Mouse (Mus musculus) heart, embryonic 11.5 days (tissue): Measurements from ENCODE around the gene Fsd2. TPM values are rescaled to one million over a fixed set of nuclear protein-coding genes. Genes with fewer than 3 reads are reported as not detected.

Experiments
- ATAC-seq: fragments of 200-750 bp; cut with Nextera tagmentation; replicated peaks from 2 replicates; pipeline ENCODE4 v1.8.0; 2017; ENCODE audit warnings: moderate library complexity; ENCODE audit not compliant: insufficient number of reproducible peaks, low FRiP score, low TSS enrichment
- H3K27ac ChIP-seq: fragments of 300-500 bp; sonication (generic); 2 replicates; pipeline ENCODE4 v1.5.1; 2014; ENCODE audit warnings: mild to moderate bottlenecking, low read depth, low read length
- H3K27me3 ChIP-seq: fragments of 300-500 bp; sonication (generic); 2 replicates; pipeline ENCODE4 v1.6.1; 2014; ENCODE audit warnings: mild to moderate bottlenecking, low read length, mixed read lengths; ENCODE audit not compliant: control insufficient read depth, insufficient read depth
- H3K36me3 ChIP-seq: fragments of 300-500 bp; sonication (generic); 2 replicates; pipeline ENCODE4 v1.6.1; 2014; ENCODE audit warnings: mild to moderate bottlenecking, low read length, moderate library complexity, mixed read lengths; ENCODE audit not compliant: control insufficient read depth, insufficient read depth
- H3K4me1 ChIP-seq: fragments of 300-500 bp; sonication (generic); 2 replicates; pipeline ENCODE4 v1.6.1; 2014; ENCODE audit warnings: low read length; ENCODE audit not compliant: control insufficient read depth, insufficient read depth
- H3K4me2 ChIP-seq: fragments of 300-500 bp; sonication (generic); 2 replicates; pipeline ENCODE4 v1.6.1; 2014; ENCODE audit warnings: mild to moderate bottlenecking, moderate library complexity
- H3K4me3 ChIP-seq: fragments of 300-500 bp; sonication (generic); 2 replicates; pipeline ENCODE4 v1.5.1; 2014; ENCODE audit warnings: low read depth, low read length
- H3K9ac ChIP-seq: fragments of 300-500 bp; sonication (generic); 2 replicates; pipeline ENCODE4 v1.6.1; 2014; ENCODE audit warnings: mild to moderate bottlenecking, low read depth, low read length, moderate library complexity
- H3K9me3 ChIP-seq: fragments of 300-500 bp; sonication (generic); replicated peaks from 2 replicates; pipeline ENCODE4 v1.6.1; 2016; ENCODE audit warnings: low read length; ENCODE audit not compliant: control insufficient read depth
- WGBS: fragments of 180-500 bp; shearing (Covaris S2); extraction: QIAGEN DNeasy Blood & Tissue Kit; methylation state at CpG from one replicate; pipeline ENCODE4 v1.1.7; 2014; ENCODE audit not compliant: insufficient replicate concordance; 5-methylcytosine and 5-hydroxymethylcytosine counted together
- polyA plus RNA-seq: library from polyadenylated mRNA; unstranded; fragments of >200 nt; fragmentation: Nextera tagmentation; extraction: Ambion mirVana; gene quantifications from 2 replicates; pipeline ENCODE4 v1.2.1, GENCODE M21; 2014

The Fsd2 gene
- polyA plus RNA-seq, 1 experiment from 2014 or later: 50.9 TPM

DNA sequence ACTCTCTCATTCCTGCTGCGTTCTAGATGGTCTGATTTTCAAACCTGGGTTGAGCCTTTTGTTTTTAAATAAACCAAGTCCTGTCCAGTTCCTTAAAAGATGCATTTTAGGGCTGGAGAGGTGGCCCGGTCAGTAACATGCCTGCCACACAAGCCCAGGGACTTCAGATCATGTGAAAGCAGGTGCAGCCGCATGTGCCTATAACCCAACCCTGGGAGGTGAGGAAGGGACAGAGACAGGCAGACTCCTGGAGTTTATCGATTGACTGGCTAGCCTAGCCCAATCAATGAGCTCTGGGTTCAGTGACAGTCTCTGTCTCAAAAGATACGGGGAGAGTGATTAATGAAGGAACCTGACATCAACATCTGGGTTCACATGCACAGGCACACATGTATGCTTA, 5.5 kb downstream of the Fsd2 start:
- Histone ChIP-seq H3K4me3 (no peak overlapping the region), H3K27ac (no peak overlapping the region), H3K4me2 (no peak overlapping the region), H3K36me3 (no peaks in the 10 kb centered on the region), H3K9me3 (no peaks in the 10 kb centered on the region), H3K27me3 (no peaks in the 10 kb centered on the region), H3K4me1 (peaks cover 26% of the 10 kb centered on the region), H3K9ac (no peak overlapping the region)
- no peak for ATAC-seq
- WGBS: 79% methylated on average over 5 of the region's 5 CpGs

DNA sequence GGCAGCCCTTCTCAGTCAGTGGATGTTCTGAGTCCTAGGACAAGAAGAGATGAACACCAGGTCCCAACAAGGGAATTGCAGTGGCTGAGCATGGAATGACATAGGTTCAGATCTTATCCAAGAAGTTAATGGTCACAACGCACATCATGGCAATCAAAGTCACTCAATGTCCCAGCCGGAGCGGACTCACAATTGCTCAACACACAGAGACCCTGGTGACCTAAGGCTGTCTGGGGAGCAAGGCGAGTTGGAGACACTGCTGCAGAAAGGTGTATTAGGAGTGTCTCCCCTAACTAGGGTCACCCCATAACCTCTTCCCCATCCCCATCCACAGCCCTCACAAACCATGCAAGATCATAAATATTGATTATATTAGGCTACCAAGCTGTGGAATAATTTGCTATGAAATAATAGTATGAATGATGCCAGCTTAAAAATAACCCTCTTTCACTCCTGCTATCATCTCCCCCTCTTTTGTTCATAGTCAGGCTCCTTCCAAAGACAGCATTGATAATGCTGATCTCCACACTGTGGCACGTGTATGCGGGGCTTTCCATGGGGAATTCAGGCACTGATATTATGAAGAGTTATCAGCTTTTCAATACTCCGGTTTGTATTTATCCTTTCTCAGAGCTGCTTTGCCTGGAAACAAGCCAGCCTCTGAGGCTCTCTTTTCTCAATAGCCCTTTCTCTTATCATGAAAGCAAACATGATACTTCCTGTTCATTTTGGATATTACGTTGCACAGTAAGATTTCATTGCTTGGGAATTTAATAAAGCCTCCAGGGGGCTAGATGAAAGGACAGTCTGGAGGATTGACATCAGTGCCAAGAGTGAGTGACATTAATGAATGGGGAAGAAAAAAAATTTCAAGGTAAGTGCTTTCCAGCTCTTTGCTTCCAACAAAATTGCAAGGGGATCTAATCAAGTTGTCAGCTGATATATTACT, 6.4 kb downstream of the Fsd2 start:
- Histone ChIP-seq H3K4me1 (peaks cover 26% of the 10 kb centered on the region), H3K9ac (no peak overlapping the region), H3K4me2 (no peak overlapping the region), H3K27ac (no peak overlapping the region), H3K4me3 (no peak overlapping the region), H3K36me3 (no peaks in the 10 kb centered on the region), H3K27me3 (no peaks in the 10 kb centered on the region), H3K9me3 (no peaks in the 10 kb centered on the region)
- 60% methylated on average over 8 of the region's 8 CpGs for WGBS
- no peak for ATAC-seq

GRCm38 (mm10) chr7:81559231-81559980, 7.3 kb downstream of the Fsd2 start:
- ATAC-seq: no peak
- H3K27ac ChIP-seq: no peak overlapping the region
- no peaks in the 10 kb centered on the region for H3K9me3 ChIP-seq
- H3K36me3 ChIP-seq: no peaks in the 10 kb centered on the region
- H3K4me3 ChIP-seq: no peak overlapping the region
- no peaks in the 10 kb centered on the region for H3K27me3 ChIP-seq
- H3K9ac ChIP-seq: no peak overlapping the region
- H3K4me2 ChIP-seq: no peak overlapping the region
- H3K4me1 ChIP-seq: peaks cover 26% of the 10 kb centered on the region
- WGBS: 80% methylated on average over 14 of the region's 14 CpGs

- no peak overlapping the region for H3K4me2 ChIP-seq
- no peaks in the 10 kb centered on the region for H3K27me3 ChIP-seq
- H3K4me3 ChIP-seq: no peak overlapping the region
- H3K36me3 ChIP-seq: no peaks in the 10 kb centered on the region
- H3K9ac ChIP-seq: no peak overlapping the region
- WGBS: 61% methylated on average over 4 of the region's 4 CpGs
- H3K27ac ChIP-seq: no peak overlapping the region
- ATAC-seq: no peak
- H3K9me3 ChIP-seq: no peaks in the 10 kb centered on the region
- peaks cover 14% of the 10 kb centered on the region for H3K4me1 ChIP-seq
These were observed 8.8 kb downstream of the Fsd2 start for GRCm38 (mm10) chr7:81557985-81558360.

DNA sequence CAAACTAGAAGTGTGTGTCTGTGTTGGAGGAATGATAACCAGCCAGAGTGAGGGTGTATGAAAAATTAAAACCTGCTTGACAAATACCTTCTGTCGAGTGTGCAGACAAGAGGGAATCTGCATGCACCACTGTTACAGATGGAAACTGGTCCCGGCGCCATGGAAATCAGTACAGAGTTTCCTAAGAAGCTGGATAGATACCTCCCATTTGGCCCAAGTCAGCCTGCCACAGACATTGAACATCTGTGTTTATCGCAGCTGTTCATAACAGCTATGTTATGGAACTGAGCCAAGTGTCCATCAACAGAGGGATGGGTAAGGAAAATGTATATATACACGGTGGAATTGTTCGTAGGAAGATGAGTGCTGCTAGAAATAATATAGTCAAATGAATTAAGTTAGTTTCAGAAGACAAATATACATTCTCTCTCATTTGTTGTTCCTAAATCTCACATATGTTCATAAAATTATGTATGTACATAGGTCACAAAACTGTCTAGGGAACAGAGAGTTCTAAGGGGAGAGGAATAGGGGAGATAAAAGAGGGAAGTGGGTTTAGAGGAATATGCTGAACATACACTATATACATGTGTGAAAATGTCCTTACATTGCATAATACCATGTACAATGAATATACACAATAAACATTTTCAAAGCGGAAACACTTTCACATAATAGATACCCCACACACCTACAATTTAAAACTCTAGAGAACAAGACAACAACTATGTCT, 9.3 kb downstream of the Fsd2 start:
- ATAC-seq: no peak
- WGBS: 71% methylated on average over 7 of the region's 7 CpGs
- 0 out of 2 replicates have a peak, but pooled peaks cover 1% of the 10 kb centered on the region for H3K36me3 ChIP-seq

GRCm38 (mm10) chr7:81556839-81557238, 9.9 kb downstream of the Fsd2 start:
- ATAC-seq: no peak
- H3K9me3 ChIP-seq: no peaks in the 10 kb centered on the region
- H3K4me1 ChIP-seq: peaks cover 14% of the 10 kb centered on the region
- 80% methylated on average over 4 of the region's 4 CpGs for WGBS
- H3K27ac ChIP-seq: 0 out of 2 replicates have a peak overlapping the region, but pooled peaks have one; percentile 41
- no peak overlapping the region for H3K4me2 ChIP-seq
- H3K4me3 ChIP-seq: no peak overlapping the region
- H3K9ac ChIP-seq: no peak overlapping the region
- H3K36me3 ChIP-seq: 0 out of 2 replicates have a peak, but pooled peaks cover 5% of the 10 kb centered on the region
- H3K27me3 ChIP-seq: no peaks in the 10 kb centered on the region

More for the DNA sequence above, 9.3 kb downstream of the Fsd2 start:
- Histone ChIP-seq H3K4me3 (no peak overlapping the region), H3K4me1 (peaks cover 14% of the 10 kb centered on the region), H3K9ac (no peak overlapping the region), H3K9me3 (no peaks in the 10 kb centered on the region), H3K27me3 (no peaks in the 10 kb centered on the region), H3K4me2 (no peak overlapping the region), H3K27ac (no peak overlapping the region)

GRCm38 (mm10) chr7:81554369-81554768, 12.4 kb downstream of the Fsd2 start:
- Histone ChIP-seq H3K36me3 (0 out of 2 replicates have a peak, but pooled peaks cover 7% of the 10 kb centered on the region), H3K4me3 (no peak overlapping the region), H3K9ac (no peak overlapping the region), H3K4me2 (no peak overlapping the region), H3K27me3 (no peaks in the 10 kb centered on the region), H3K9me3 (no peaks in the 10 kb centered on the region), H3K27ac (no peak overlapping the region), H3K4me1 (no peaks in the 10 kb centered on the region)
- ATAC-seq: no peak
- WGBS: 78% methylated on average over 2 of the region's 2 CpGs

GRCm38 (mm10) chr7:81553589-81553988, 13.2 kb downstream of the Fsd2 start:
- Histone ChIP-seq H3K4me2 (no peak overlapping the region), H3K9me3 (no peaks in the 10 kb centered on the region), H3K27me3 (no peaks in the 10 kb centered on the region), H3K4me1 (no peaks in the 10 kb centered on the region), H3K36me3 (0 out of 2 replicates have a peak, but pooled peaks cover 7% of the 10 kb centered on the region), H3K4me3 (no peak overlapping the region), H3K27ac (no peak overlapping the region), H3K9ac (no peak overlapping the region)
- no peak for ATAC-seq
- WGBS: 32% methylated on average over 4 of the region's 4 CpGs
